Mouse (Mus musculus): Measurements from ENCODE around the gene Olfr872.
"Not testable (repeated sequence)": the region's sequence is repeated elsewhere in the genome, so short reads cannot be mapped to it uniquely, and the experiment has no call there.

Olfr872 gene

GRCm38 (mm10) chr9:20236819-20237218, at the start of gene Olfr872:
Gene Olfr872, plus strand, starts transcription at chr9:20237119.
- no peak for DNase-seq (ENCODE audit: low spot score)

- no peak for DNase-seq (ENCODE audit: low spot score)
These were observed 34.8 kb upstream of the Olfr872 start for GRCm38 (mm10) chr9:20202131-20202530.

DNA sequence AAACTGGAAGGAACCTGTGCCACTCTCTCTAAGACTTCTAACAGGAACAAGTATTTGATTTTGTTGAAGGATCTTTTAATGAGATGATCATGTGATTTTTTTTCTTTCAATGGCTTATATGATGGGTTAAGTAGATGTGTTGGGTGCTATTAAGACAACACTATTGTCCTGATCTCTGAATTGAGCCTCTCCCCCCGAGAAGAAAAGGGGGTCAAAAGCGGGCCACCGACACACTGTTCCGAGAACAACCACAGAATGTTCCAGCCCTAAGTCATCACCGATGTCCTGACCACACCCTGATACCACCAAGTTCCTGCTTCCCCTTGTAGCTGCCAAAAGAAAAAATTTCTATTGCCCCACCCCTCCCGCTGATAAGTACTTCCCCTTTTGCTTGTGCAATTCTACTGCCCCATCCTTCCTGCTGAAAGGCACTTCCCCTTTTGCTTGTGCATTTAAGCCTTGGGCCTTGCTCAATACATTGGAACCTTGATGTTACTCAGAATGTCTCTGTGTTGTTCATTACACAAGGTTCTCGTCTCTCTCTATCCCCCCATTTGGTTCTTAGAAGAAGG, 33.4 kb upstream of the Olfr872 start:
- not testable (repeated sequence) for DNase-seq (ENCODE audit: low spot score)

- DNase-seq (ENCODE audit: low spot score), result no peak
These were observed 26.1 kb upstream of the Olfr872 start for GRCm38 (mm10) chr9:20210812-20211211.

DNA sequence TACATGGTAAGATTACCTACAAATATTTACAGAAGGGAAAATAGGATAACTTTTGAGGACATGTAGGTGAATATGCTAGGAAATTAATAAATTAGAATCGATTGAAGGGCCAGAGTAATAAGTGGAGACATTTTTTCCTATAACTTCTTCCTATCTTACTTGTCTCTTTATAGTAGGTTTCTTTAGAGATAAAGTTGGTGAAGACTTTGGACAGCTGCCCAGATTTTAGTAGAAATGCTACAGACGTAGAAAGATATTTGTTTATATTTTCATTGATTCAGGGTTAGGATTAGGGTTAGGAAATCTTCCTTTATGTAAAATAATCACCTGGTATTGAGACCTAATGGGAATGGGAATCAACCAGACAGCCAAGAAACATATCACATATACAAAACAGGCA, 25.4 kb upstream of the Olfr872 start:
- no peak for DNase-seq (ENCODE audit: low spot score)

- no peak for DNase-seq (ENCODE audit: low spot score)
These were observed 25.0 kb upstream of the Olfr872 start, which contains the start of gene Olfr871 for GRCm38 (mm10) chr9:20211907-20212306. Gene Olfr871, plus strand, starts transcription at chr9:20212207.

DNA sequence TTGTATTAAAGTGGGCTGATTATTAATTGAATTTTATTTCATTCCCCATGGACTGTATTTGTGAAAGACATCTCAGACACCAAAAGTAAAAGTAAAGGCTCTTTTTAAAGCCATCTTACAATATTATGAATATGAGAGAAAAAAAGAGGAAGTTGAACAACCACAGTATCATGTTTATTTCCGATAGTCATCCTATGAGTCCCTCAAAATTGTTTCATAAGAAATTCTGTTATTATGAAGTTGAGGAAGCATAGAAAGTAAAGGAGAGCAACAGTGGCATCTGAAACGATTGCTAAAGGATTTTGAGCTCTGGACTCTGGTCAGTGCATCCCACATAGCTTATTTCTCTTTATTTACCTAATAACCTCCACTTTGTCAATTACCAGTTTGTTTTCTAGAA, 459 bp downstream of the Olfr872 start:
- no peak for DNase-seq (ENCODE audit: low spot score)

DNA sequence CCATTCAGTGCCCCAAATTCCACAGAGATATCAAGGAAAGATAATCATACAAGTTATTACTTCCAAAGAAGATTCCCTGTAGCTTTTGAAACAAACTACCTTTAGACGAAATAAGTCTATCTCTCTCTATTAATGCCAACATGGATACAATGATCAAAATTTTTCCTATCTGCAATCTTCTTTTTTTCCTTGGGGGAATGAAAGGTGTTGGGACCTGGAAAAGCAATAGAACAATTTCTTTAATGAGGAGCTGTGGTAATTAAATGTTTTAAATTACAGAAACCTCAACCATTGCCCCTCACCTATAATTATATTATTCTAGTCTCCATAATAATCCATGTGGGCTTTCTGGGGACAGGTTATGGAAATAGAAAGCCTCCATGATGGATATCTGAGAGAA, 45.1 kb downstream of the Olfr872 start, which contains the start of gene Olfr39:
Gene Olfr39 (plus strand): TSS at position 301 of the 400 bp plus-strand sequence.
- DNase-seq (ENCODE audit: low spot score), result no peak

- DNase-seq (ENCODE audit: low spot score), result not testable (repeated sequence)
These were observed 58.6 kb downstream of the Olfr872 start for GRCm38 (mm10) chr9:20295562-20295961.

GRCm38 (mm10) chr9:20298232-20298631, 61.3 kb downstream of the Olfr872 start, which contains the start of gene Olfr873:
Gene Olfr873, plus strand, starts transcription at chr9:20298532.
- no peak for DNase-seq (ENCODE audit: low spot score)

All from urinary bladder, postnatal 10 days (tissue).